Mouse (Mus musculus): ENCODE measurements around the gene Exosc6.

DNA sequence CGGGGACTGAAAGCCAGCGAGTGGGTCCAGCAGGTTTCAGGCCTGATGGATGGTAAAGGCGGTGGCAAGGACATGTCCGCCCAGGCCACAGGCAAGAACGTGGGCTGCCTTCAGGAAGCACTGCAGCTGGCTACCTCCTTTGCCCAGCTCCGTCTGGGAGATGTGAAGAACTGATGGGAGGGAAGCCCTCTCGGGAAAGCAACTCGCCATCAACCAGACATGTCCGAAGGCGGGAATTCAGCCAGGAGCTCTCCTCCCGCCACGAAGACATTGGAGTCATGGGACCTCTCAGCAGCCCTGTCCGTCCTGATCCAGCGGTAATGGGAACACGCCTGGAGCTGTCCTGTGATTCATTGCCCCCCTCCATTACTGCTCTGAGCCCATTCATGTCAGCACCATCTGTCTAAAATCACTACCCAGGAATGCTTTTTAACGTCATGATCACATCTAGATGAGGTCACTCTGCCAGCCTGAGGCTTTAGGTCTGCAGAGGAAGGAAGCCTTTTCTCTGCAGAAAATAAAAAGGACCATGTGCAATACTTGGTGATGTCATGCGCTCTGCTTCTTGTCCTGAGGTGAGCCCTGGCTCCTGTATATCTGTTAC lies 1.0 kb upstream of the Exosc6 start:
- TF ChIP-seq CTCF (IDR thresholded peaks at IDR 0.05; ENCODE audit: control insufficient read depth, insufficient read depth, insufficient replicate concordance, low read depth, low read length) (no peak), POLR2A (IDR thresholded peaks at IDR 0.05; ENCODE audit: control insufficient read depth, low read depth, low read length) (no peak)

Measured in testis, adult 2 months (tissue).